Mouse (Mus musculus): Measurements from ENCODE around the gene Tmem97. TPM values are rescaled to one million over a fixed set of nuclear protein-coding genes. Genes with fewer than 3 reads are reported as not detected.
"Not testable (repeated sequence)": the region's sequence is repeated elsewhere in the genome, so short reads cannot be mapped to it uniquely, and the experiment has no call there.

Gene Tmem97
- total RNA-seq, 2 experiments from 2014 or later, result 5.4 to 9.7 TPM

- intact Hi-C loops (cut with DNase I; ENCODE audit: low total_unique reads), result loop anchor here (5.0 kb wide), 1 partner anchor 270 kb away; the partner anchor contains the start of gene Lyrm9
Measured at GRCm38 (mm10) chr11:78557241-78557640, 6.7 kb upstream of the Tmem97 start.

DNA sequence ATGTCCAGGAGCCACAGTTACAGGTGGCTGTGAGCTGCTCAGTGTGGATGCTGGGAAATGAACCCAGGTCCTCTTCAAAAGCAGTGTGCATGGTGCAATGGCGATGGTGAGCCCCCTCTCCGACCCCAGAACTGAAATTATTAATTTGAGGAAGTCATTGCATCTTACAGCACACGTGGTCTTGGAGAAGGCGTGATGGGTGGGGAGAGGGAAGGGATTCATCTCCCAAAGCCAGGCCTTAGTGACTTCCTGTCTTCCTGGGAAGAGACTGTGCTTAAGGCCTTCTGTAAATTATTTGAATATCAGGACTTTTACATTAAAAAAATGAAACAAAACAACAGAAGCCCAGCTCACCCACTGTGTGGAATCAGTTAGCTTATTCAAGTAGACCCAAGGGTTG, 5.5 kb upstream of the Tmem97 start:
- no peak for DNase-seq
- intact Hi-C loops (cut with DNase I; ENCODE audit: low total_unique reads), result loop anchor here (5.0 kb wide), 1 partner anchor 271 kb away; the partner anchor contains the start of gene Lyrm9

More at GRCm38 (mm10) chr11:78557241-78557640, 6.7 kb upstream of the Tmem97 start:
- no peak for DNase-seq

- intact Hi-C loops (cut with DNase I; ENCODE audit: low total_unique reads), result loop anchor here (5.0 kb wide), 1 partner anchor 272 kb away; the partner anchor contains the start of gene Lyrm9
- DNase-seq, result no peak
Measured at GRCm38 (mm10) chr11:78555623-78556022, 5.0 kb upstream of the Tmem97 start.

DNA sequence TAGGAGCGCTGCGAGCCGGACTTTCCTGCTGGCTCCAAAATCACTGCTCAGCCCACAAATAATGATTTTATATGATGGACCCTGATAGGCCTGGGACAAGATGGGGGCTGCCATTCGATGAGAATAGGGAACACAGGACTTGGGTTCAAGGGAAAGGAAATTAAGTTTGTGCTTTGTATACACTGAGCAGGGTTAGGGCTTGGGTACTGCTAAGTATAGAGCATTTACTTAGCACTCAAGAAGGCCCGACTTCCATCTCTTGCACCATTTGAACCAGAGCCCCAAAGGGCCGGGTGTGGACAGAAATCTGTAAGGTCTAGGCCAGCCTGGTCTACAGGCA, 452 bp upstream of the Tmem97 start:
- no peak for DNase-seq
- intact Hi-C loops (cut with DNase I; ENCODE audit: low total_unique reads), result no loop called here

DNA sequence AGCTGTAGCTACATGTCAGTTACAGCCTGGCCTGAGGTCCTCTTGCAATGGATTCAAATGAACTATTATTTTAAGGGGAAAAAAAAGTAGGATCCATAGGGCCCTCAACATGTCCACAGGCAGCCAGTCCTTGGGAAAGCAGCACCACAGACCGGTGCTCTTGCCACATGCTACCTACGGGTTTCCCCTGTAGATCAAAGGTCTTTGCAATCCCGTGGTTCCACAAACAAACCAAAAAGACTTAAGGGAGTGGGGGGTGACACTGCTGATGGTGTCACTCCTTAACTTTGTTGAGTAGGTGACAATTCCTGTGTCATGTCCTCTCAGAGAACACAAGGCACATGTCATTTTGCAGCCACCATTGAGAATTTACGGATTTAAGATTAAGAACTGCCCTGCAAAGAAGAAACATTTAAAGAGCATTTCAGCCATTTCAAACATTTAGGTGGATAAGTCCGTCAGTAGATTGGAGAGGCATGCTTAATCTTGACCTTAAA, 1.0 kb downstream of the Tmem97 start:
- no peak for DNase-seq
- intact Hi-C loops (cut with DNase I; ENCODE audit: low total_unique reads), result no loop called here

DNA sequence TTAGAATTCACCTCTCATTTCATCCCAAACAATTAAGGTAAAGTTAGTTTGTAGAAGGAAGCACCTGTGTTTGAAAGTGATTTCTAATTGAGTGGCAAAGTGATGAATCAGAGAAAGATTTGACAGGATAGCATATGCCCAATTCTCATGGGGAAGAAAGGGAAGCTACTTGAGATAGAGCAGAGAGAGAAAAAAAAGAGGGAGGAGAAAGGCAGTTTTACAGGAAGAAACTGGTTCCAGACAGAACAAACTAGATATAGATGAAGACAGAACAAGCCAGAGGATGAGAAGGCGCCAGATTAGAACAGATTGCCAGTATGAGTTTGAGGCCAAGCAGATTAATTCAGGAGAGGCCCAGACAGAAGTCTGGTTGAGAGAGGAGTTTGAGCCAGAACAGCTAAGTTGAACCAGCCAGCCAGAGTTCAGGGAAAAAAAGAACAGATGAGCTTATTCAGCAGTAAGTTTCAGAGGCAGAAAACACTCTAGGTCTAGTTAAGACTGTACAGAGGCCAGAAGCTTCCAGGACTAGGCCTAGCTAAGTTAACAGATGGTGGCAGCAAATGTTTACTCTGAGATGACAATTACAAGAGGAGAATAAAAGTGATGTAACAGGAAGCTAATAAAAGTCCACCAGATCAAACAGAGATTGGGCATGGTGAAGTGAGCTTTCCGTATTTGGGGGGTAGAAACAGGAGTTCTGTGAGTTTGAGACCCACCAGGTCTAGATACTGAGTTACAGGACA, 2.7 kb downstream of the Tmem97 start:
- no peak for DNase-seq
- intact Hi-C loops (cut with DNase I; ENCODE audit: low total_unique reads), result no loop called here

DNA sequence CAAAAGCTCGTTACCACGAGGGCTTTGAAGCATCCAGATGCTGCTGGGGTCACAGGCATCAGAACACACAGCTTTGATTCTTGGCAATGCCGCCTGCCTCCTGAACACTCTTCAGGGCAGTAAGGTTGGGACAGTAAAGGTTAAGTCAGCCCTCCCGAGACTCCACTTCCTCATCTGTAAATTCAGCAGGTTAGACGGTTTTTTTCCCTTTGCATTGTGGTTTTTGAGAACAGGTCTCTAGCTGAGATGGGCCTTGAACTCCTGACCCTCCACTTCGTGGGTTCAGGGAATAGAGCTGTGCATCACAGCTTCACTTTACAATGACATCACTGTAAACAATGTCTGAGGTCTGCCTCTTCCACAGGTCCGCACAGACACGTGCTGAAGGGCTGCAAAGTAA, 5.4 kb downstream of the Tmem97 start:
- intact Hi-C loops (cut with DNase I; ENCODE audit: low total_unique reads), result no loop called here
- DNase-seq, result no peak

DNA sequence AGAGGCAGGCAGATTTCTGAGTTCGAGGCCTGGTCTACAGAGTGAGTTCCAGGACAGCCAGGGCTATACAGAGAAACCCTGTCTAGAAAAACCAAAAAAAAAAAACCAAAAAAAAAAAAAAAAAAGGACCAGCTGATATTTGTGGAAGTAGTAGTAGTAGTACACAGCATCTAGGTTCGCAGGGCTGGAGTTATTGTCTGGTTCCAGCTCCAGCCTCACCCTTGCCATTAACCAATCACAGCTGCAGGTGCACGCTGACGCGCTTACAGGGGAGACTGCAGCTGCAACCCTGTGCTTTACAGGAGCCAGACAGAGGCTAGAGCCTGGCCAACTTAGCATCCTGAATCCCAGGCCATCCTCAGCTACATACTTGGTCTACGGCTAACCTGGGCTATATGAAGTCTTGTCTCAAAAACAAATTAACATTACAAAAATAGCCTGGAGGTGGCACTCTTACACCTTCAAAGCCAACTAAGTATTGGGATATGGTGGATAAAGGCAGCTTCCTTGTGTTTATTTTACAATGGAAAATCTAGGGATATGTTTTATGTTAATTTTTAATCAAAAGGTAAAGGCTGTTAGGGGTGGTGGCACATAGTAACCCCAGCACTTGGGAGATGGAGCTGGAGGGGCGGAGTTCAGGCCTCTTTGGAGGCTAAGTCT, 6.0 kb downstream of the Tmem97 start:
- intact Hi-C loops (cut with DNase I; ENCODE audit: low total_unique reads), result no loop called here

DNA sequence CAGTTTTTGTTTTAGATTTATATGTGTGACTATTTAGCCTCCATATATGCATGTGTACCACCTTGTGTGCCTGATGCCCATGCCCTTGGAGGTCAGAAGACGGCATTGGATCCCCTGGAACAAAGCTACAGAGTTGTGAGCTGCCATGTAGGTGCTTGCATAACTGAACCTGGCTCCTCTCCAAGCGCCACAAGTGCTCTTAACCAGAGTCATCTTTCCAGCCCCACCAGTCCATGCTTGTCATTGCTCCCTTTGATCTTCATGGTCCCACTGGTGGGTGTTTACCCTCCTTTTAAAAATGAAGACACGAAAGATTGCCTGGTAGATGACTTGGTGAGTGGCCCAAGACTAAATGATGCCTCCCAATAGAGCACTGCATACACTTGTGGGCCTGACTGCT, 10.2 kb downstream of the Tmem97 start:
- DNase-seq, result no peak
- intact Hi-C loops (cut with DNase I; ENCODE audit: low total_unique reads), result no loop called here

More for the DNA sequence above, 6.0 kb downstream of the Tmem97 start:
- no peak for DNase-seq

DNA sequence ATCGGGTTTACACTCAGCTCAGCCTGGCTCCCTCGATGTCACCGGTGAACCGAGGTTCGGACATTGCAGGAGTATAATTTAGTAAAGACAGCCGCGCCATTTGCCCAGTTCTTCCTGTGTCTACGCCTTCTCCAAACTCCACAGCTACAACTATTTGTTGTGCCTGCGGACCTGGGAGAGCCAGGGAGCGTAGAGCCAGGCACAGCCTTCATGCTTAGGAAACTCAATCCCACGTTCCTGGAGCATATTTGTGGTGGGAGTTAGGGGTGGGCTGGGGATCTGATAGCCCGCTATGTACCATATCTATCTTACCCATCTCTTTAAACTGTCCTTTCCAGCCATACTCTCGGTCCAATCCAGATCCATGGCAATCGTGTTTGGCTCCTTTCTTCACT, 13.9 kb downstream of the Tmem97 start:
- intact Hi-C loops (cut with DNase I; ENCODE audit: low total_unique reads), result no loop called here

GRCm38 (mm10) chr11:78536080-78536689, 14.4 kb downstream of the Tmem97 start, which contains the start of the genes Tnfaip1 and Ift20:
Tnfaip1 (minus strand) TSS chr11:78536332.
Ift20 (plus strand) TSS chr11:78536361.
- peak; percentile 98 for DNase-seq
- intact Hi-C loops (cut with DNase I; ENCODE audit: low total_unique reads), result no loop called here

More for the DNA sequence above, 13.9 kb downstream of the Tmem97 start:
- DNase-seq, result no peak

GRCm38 (mm10) chr11:78535376-78536079, 15.0 kb downstream of the Tmem97 start:
- no peak for DNase-seq
- intact Hi-C loops (cut with DNase I; ENCODE audit: low total_unique reads), result no loop called here

GRCm38 (mm10) chr11:78534516-78534915, 16.1 kb downstream of the Tmem97 start:
- intact Hi-C loops (cut with DNase I; ENCODE audit: low total_unique reads), result no loop called here

DNA sequence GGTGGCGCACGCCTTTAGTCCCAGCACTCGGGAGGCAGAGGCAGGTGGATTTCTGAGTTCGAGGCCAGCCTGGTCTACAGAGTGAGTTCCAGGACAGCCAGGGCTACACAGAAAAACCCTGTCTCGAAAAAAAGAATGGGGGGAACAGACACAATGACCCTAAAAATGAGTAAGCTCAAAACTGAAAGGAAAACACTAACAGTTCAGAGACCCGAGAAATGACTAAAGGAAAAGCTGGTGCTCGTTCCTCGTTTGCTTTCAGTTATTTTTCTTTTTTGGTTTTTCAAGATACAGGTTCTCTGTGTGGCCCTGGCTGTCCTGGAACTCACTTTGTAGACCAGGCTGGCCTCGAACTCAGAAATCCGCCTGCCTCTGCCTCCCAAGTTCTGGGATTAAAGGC, 19.1 kb downstream of the Tmem97 start:
- intact Hi-C loops (cut with DNase I; ENCODE audit: low total_unique reads), result not testable (repeated sequence)

More at GRCm38 (mm10) chr11:78534516-78534915, 16.1 kb downstream of the Tmem97 start:
- DNase-seq, result no peak

GRCm38 (mm10) chr11:78531046-78531445, 19.5 kb downstream of the Tmem97 start:
- peak; percentile 51 for DNase-seq
- intact Hi-C loops (cut with DNase I; ENCODE audit: low total_unique reads), result no loop called here

More for the DNA sequence above, 19.1 kb downstream of the Tmem97 start:
- not testable (repeated sequence) for DNase-seq

DNA sequence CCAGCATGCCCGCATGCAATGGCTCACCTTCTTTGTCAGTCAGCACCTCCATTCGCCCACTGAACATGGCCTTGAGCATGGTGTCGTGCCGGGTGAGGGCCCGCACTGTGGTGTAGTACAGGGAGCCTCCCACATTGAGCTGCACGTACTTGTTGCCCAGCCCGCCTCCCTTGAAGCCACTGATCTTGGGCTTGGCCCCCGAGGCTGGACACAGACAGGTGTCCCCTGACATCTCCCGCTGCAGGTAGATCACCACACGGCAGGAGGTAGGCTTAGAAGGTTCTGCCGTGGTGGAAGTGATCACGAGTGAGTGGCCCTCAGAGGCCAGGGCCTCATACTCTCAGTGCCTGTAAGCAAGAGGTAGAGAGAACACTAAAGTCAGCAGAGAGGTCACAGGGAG, 20.6 kb downstream of the Tmem97 start:
- intact Hi-C loops (cut with DNase I; ENCODE audit: low total_unique reads), result no loop called here
- no peak for DNase-seq

GRCm38 (mm10) chr11:78528714-78529113, 21.9 kb downstream of the Tmem97 start:
- intact Hi-C loops (cut with DNase I; ENCODE audit: low total_unique reads), result no loop called here
- DNase-seq, result no peak

- intact Hi-C loops (cut with DNase I; ENCODE audit: low total_unique reads), result no loop called here
- DNase-seq, result no peak
Measured at GRCm38 (mm10) chr11:78524838-78525237, 25.7 kb downstream of the Tmem97 start.

- intact Hi-C loops (cut with DNase I; ENCODE audit: low total_unique reads), result no loop called here
- no peak for DNase-seq
Measured at GRCm38 (mm10) chr11:78523241-78523955, 27.2 kb downstream of the Tmem97 start.
